Mouse (Mus musculus): Measurements from ENCODE around the gene E130218I03Rik. TPM values are rescaled to one million over a fixed set of nuclear protein-coding genes. Genes with fewer than 3 reads are reported as not detected.
"Not testable (repeated sequence)": the region's sequence is repeated elsewhere in the genome, so short reads cannot be mapped to it uniquely, and the experiment has no call there.

Gene E130218I03Rik
- polyA plus RNA-seq, 1 experiment from 2014 or later, result 0.34 TPM

- H3K27ac ChIP-seq, result no peak within 1 kb of the TSS
- H3K4me3 ChIP-seq (replicated peaks), result peak within 1 kb of the TSS; percentile 50
- peak within 1 kb of the TSS; percentile 21; the same call in 1 of the 2 replicates for H3K9ac ChIP-seq
- no peaks in the 10 kb centered on the region for H3K36me3 ChIP-seq
- peaks cover 46% of the 10 kb centered on the region for H3K27me3 ChIP-seq (replicated peaks)
- no peaks in the 10 kb centered on the region for H3K9me3 ChIP-seq
- no peak for ATAC-seq
- 3% methylated on average over 13 of the region's 13 CpGs for WGBS
- peak within 1 kb of the TSS; percentile 98 for H3K4me2 ChIP-seq (replicated peaks)
- peaks cover 54% of the 10 kb centered on the region for H3K4me1 ChIP-seq (replicated peaks)
Observed at GRCm38 (mm10) chr4:134253722-134254324, 10.4 kb downstream of the E130218I03Rik start, which contains the start of gene Grrp1. Grrp1 (minus strand) TSS chr4:134254106.

GRCm38 (mm10) chr4:134254835-134255234 is 11.4 kb downstream of the E130218I03Rik start:
- no peak overlapping the region for H3K4me2 ChIP-seq (replicated peaks)
- no peak overlapping the region for H3K4me3 ChIP-seq (replicated peaks)
- peaks cover 40% of the 10 kb centered on the region for H3K27me3 ChIP-seq (replicated peaks)
- no peak overlapping the region for H3K9ac ChIP-seq
- H3K27ac ChIP-seq, result no peak overlapping the region
- H3K4me1 ChIP-seq (replicated peaks), result peaks cover 50% of the 10 kb centered on the region
- ATAC-seq, result no peak
- H3K9me3 ChIP-seq, result no peaks in the 10 kb centered on the region
- no peaks in the 10 kb centered on the region for H3K36me3 ChIP-seq
- 48% methylated on average over 3 of the region's 3 CpGs for WGBS

GRCm38 (mm10) chr4:134255854-134256253 is 12.4 kb downstream of the E130218I03Rik start:
- Histone ChIP-seq H3K4me1 (replicated peaks) (peaks cover 40% of the 10 kb centered on the region), H3K9me3 (no peaks in the 10 kb centered on the region), H3K4me2 (replicated peaks) (no peak overlapping the region), H3K27me3 (replicated peaks) (peaks cover 31% of the 10 kb centered on the region), H3K36me3 (no peaks in the 10 kb centered on the region), H3K9ac (no peak overlapping the region), H3K4me3 (replicated peaks) (no peak overlapping the region), H3K27ac (no peak overlapping the region)
- WGBS, result 25% methylated on average over 4 of the region's 4 CpGs
- no peak for ATAC-seq

GRCm38 (mm10) chr4:134256407-134257197 is 13.1 kb downstream of the E130218I03Rik start:
- Histone ChIP-seq H3K27ac (0 out of 2 replicates have a peak overlapping the region, but pooled peaks have one; percentile 36), H3K9me3 (no peaks in the 10 kb centered on the region), H3K9ac (no peak overlapping the region), H3K4me2 (replicated peaks) (0 out of 2 replicates have a peak overlapping the region, but pooled peaks have one; percentile 24), H3K4me3 (replicated peaks) (no peak overlapping the region), H3K36me3 (no peaks in the 10 kb centered on the region), H3K4me1 (replicated peaks) (peaks cover 33% of the 10 kb centered on the region), H3K27me3 (replicated peaks) (peaks cover 24% of the 10 kb centered on the region)
- ATAC-seq, result peak; percentile 21; the same call in 1 of the 2 replicates
- WGBS, result 21% methylated on average over 18 of the region's 19 CpGs

- Histone ChIP-seq H3K36me3 (no peaks in the 10 kb centered on the region), H3K27me3 (replicated peaks) (peaks cover 16% of the 10 kb centered on the region), H3K4me1 (replicated peaks) (peaks cover 25% of the 10 kb centered on the region; the same call in 1 of the 2 replicates), H3K9me3 (no peaks in the 10 kb centered on the region), H3K9ac (no peak overlapping the region), H3K4me2 (replicated peaks) (no peak overlapping the region), H3K4me3 (replicated peaks) (no peak overlapping the region), H3K27ac (no peak overlapping the region)
- WGBS, result 41% methylated on average over 11 of the region's 11 CpGs
- ATAC-seq, result no peak
Observed at GRCm38 (mm10) chr4:134257198-134258009, 13.9 kb downstream of the E130218I03Rik start.

- Histone ChIP-seq H3K9me3 (no peaks in the 10 kb centered on the region), H3K4me2 (replicated peaks) (no peak overlapping the region), H3K4me3 (replicated peaks) (no peak overlapping the region), H3K27me3 (replicated peaks) (peaks cover 7% of the 10 kb centered on the region), H3K4me1 (replicated peaks) (peaks cover 25% of the 10 kb centered on the region; the same call in 1 of the 2 replicates), H3K9ac (no peak overlapping the region), H3K36me3 (no peaks in the 10 kb centered on the region), H3K27ac (no peak overlapping the region)
- ATAC-seq, result no peak
- 50% methylated on average over 11 of the region's 11 CpGs for WGBS
Observed at GRCm38 (mm10) chr4:134258354-134258753, 14.9 kb downstream of the E130218I03Rik start.

GRCm38 (mm10) chr4:134263191-134263590 is 19.7 kb downstream of the E130218I03Rik start:
- WGBS, result 33% methylated on average over 6 of the region's 6 CpGs
- no peaks in the 10 kb centered on the region for H3K4me1 ChIP-seq (replicated peaks)
- no peaks in the 10 kb centered on the region for H3K36me3 ChIP-seq
- H3K9me3 ChIP-seq, result no peaks in the 10 kb centered on the region
- H3K4me3 ChIP-seq (replicated peaks), result no peak overlapping the region
- no peak overlapping the region for H3K9ac ChIP-seq
- 0 out of 2 replicates have a peak, but pooled peaks have one; percentile 20 for ATAC-seq
- no peak overlapping the region for H3K4me2 ChIP-seq (replicated peaks)
- no peaks in the 10 kb centered on the region for H3K27me3 ChIP-seq (replicated peaks)
- no peak overlapping the region for H3K27ac ChIP-seq

- H3K4me2 ChIP-seq (replicated peaks), result no peak overlapping the region
- WGBS, result 58% methylated on average over 9 of the region's 9 CpGs
Observed at GRCm38 (mm10) chr4:134265860-134266585, 22.6 kb downstream of the E130218I03Rik start.

GRCm38 (mm10) chr4:134268102-134268655 is 24.7 kb downstream of the E130218I03Rik start:
- Histone ChIP-seq H3K4me1 (replicated peaks) (0 out of 2 replicates have a peak, but pooled peaks cover 2% of the 10 kb centered on the region), H3K4me2 (replicated peaks) (no peak overlapping the region), H3K9ac (no peak overlapping the region), H3K27me3 (replicated peaks) (no peaks in the 10 kb centered on the region), H3K36me3 (no peaks in the 10 kb centered on the region), H3K27ac (no peak overlapping the region), H3K9me3 (no peaks in the 10 kb centered on the region), H3K4me3 (replicated peaks) (no peak overlapping the region)
- WGBS, result 77% methylated on average over 19 of the region's 19 CpGs
- ATAC-seq, result no peak

More at GRCm38 (mm10) chr4:134265860-134266585, 22.6 kb downstream of the E130218I03Rik start:
- no peaks in the 10 kb centered on the region for H3K36me3 ChIP-seq
- no peak overlapping the region for H3K27ac ChIP-seq
- H3K9ac ChIP-seq, result no peak overlapping the region
- H3K27me3 ChIP-seq (replicated peaks), result no peaks in the 10 kb centered on the region
- no peaks in the 10 kb centered on the region for H3K9me3 ChIP-seq
- ATAC-seq, result no peak
- H3K4me1 ChIP-seq (replicated peaks), result no peaks in the 10 kb centered on the region
- no peak overlapping the region for H3K4me3 ChIP-seq (replicated peaks)

GRCm38 (mm10) chr4:134269622-134270021 is 26.2 kb downstream of the E130218I03Rik start:
- H3K27me3 ChIP-seq (replicated peaks); H3K4me3 ChIP-seq (replicated peaks); H3K36me3 ChIP-seq; H3K4me2 ChIP-seq (replicated peaks); H3K4me1 ChIP-seq (replicated peaks); H3K9me3 ChIP-seq; ATAC-seq; H3K27ac ChIP-seq; H3K9ac ChIP-seq: not testable (repeated sequence)

GRCm38 (mm10) chr4:134271979-134272378 is 28.5 kb downstream of the E130218I03Rik start:
- H3K27me3 ChIP-seq (replicated peaks), result no peaks in the 10 kb centered on the region
- no peaks in the 10 kb centered on the region for H3K9me3 ChIP-seq
- H3K4me3 ChIP-seq (replicated peaks), result no peak overlapping the region
- no peak overlapping the region for H3K27ac ChIP-seq
- 82% methylated on average over 7 of the region's 7 CpGs for WGBS
- no peak overlapping the region for H3K9ac ChIP-seq
- H3K4me1 ChIP-seq (replicated peaks), result 0 out of 2 replicates have a peak, but pooled peaks cover 2% of the 10 kb centered on the region
- ATAC-seq, result no peak
- peaks cover 3% of the 10 kb centered on the region; the same call in 1 of the 2 replicates for H3K36me3 ChIP-seq
- H3K4me2 ChIP-seq (replicated peaks), result no peak overlapping the region

All from intestine, embryonic 15.5 days (tissue).